Mouse (Mus musculus) neural tube, embryonic 12.5 days (tissue): ENCODE measurements at regions not wholly inside any gene's neighbourhood (a gene's known extent, or its start where the extent isn't known, plus 50 kb on each side); places are given as distances from the start of the nearest gene placed in this dataset.

ENCODE experiments used
- ATAC-seq: fragments of 200-750 bp; cut with Nextera tagmentation; 2 replicates; pipeline ENCODE4 v1.8.0; 2017; ENCODE audit warnings: low read depth, mild to moderate bottlenecking, moderate TSS enrichment, moderate library complexity; ENCODE audit not compliant: low FRiP score
- H3K27ac ChIP-seq: fragments of 300-500 bp; sonication (generic); 2 replicates; pipeline ENCODE4 v1.5.1; 2016
- H3K27me3 ChIP-seq: fragments of 300-500 bp; sonication (generic); replicated peaks from 2 replicates; pipeline ENCODE4 v1.6.1; 2016; ENCODE audit warnings: mild to moderate bottlenecking
- H3K36me3 ChIP-seq: fragments of 300-500 bp; sonication (generic); 2 replicates; pipeline ENCODE4 v1.6.1; 2016; ENCODE audit warnings: mild to moderate bottlenecking
- H3K4me1 ChIP-seq: fragments of 300-500 bp; sonication (generic); 2 replicates; pipeline ENCODE4 v1.6.1; 2016
- H3K4me2 ChIP-seq: fragments of 300-500 bp; sonication (generic); replicated peaks from 2 replicates; pipeline ENCODE4 v1.6.1; 2016; ENCODE audit warnings: mild to moderate bottlenecking
- H3K4me3 ChIP-seq: fragments of 300-500 bp; sonication (generic); 2 replicates; pipeline ENCODE4 v1.5.1; 2016
- H3K9ac ChIP-seq: fragments of 300-500 bp; sonication (generic); 2 replicates; pipeline ENCODE4 v1.6.1; 2016; ENCODE audit warnings: mild to moderate bottlenecking
- H3K9me3 ChIP-seq: fragments of 300-500 bp; sonication (generic); 2 replicates; pipeline ENCODE4 v1.6.1; 2016; ENCODE audit warnings: mild to moderate bottlenecking
- WGBS: fragments of 180-500 bp; shearing (Covaris S2); methylation state at CpG from one replicate; pipeline ENCODE4 v1.1.7; 2016; 5-methylcytosine and 5-hydroxymethylcytosine counted together

GRCm38 (mm10) chr5:41206462-41206861 lies 501.5 kb downstream of the Rab28 start:
- H3K9ac ChIP-seq: no peak overlapping the region
- H3K4me3 ChIP-seq: no peak overlapping the region
- 91% methylated on average over 3 of the region's 3 CpGs for WGBS
- H3K27ac ChIP-seq: no peak overlapping the region
- ATAC-seq: no peak
- H3K9me3 ChIP-seq: no peaks in the 10 kb centered on the region
- no peaks in the 10 kb centered on the region for H3K4me1 ChIP-seq
- H3K27me3 ChIP-seq: no peaks in the 10 kb centered on the region
- no peak overlapping the region for H3K4me2 ChIP-seq
- no peaks in the 10 kb centered on the region for H3K36me3 ChIP-seq

DNA sequence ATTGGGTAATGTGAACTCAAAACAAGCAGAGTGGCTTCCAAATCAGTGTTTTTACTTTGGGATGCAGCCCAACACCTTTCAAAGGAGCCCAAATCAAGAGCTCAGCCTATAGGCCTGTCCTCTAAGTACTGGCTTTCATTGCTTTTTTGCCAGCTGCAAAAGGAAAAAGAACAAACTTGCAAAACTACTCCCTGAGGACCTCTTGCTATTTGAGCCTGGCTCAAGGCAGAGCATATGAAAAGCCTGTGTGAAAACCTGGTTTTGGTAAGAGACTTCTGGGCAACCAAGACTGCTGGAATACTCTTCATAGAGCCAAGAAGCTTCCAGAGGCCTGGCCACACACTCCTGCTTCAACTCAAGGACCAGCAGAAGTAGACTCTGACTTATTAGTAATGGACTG lies 503.5 kb downstream of the Rab28 start:
- H3K36me3 ChIP-seq: no peaks in the 10 kb centered on the region
- H3K27me3 ChIP-seq: no peaks in the 10 kb centered on the region
- H3K9me3 ChIP-seq: no peaks in the 10 kb centered on the region
- H3K4me2 ChIP-seq: no peak overlapping the region
- H3K9ac ChIP-seq: no peak overlapping the region
- no peaks in the 10 kb centered on the region for H3K4me1 ChIP-seq
- no peak for ATAC-seq
- no peak overlapping the region for H3K27ac ChIP-seq
- no peak overlapping the region for H3K4me3 ChIP-seq

DNA sequence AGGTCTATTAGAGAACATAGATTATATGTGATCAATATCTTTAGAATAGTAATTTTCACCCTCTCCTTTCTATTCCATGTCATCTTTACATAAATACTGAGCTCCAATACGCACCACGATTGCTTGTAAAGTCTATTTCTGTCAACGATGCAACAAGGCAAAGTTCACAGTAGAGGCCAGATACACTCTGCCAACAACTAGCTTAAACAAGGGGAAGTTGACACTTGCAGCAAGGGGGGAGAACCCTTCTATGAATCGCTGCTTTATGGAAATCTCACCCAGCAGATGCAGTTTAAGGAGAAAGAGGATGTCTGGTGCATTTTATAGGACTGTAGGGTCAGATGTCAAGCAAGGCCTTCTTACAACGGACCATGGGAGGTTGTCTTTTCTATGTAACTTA lies 520.8 kb downstream of the Rab28 start:
- H3K9me3 ChIP-seq: no peaks in the 10 kb centered on the region
- no peaks in the 10 kb centered on the region for H3K36me3 ChIP-seq
- no peak overlapping the region for H3K4me3 ChIP-seq
- H3K4me2 ChIP-seq: no peak overlapping the region
- H3K27me3 ChIP-seq: no peaks in the 10 kb centered on the region
- no peaks in the 10 kb centered on the region for H3K4me1 ChIP-seq
- no peak overlapping the region for H3K9ac ChIP-seq
- no peak for ATAC-seq
- 71% methylated on average over 5 of the region's 5 CpGs for WGBS
- H3K27ac ChIP-seq: no peak overlapping the region

DNA sequence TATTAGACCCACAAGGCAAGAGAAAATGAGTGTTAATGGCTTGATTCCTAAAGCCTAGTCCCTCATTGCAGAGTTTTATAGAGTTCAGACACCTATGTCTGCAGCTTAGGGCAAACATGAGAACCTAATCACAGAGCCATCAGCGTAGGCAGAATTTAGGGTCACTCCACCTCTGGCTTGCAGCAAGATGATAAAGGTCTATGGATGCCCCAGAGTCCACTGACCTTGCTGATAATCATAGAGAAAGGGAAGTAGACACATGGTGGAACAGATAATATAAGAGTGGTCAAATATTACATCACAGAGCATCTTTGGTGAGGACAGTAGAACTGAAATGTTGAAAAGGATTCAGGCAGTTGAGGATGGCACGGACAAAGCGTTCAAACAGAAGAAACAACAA lies 530.7 kb downstream of the Rab28 start:
- Histone ChIP-seq H3K36me3 (no peaks in the 10 kb centered on the region), H3K27ac (no peak overlapping the region), H3K9me3 (no peaks in the 10 kb centered on the region), H3K4me2 (no peak overlapping the region), H3K27me3 (no peaks in the 10 kb centered on the region), H3K9ac (no peak overlapping the region), H3K4me3 (no peak overlapping the region), H3K4me1 (no peaks in the 10 kb centered on the region)
- no peak for ATAC-seq
- 93% methylated on average over 3 of the region's 3 CpGs for WGBS

DNA sequence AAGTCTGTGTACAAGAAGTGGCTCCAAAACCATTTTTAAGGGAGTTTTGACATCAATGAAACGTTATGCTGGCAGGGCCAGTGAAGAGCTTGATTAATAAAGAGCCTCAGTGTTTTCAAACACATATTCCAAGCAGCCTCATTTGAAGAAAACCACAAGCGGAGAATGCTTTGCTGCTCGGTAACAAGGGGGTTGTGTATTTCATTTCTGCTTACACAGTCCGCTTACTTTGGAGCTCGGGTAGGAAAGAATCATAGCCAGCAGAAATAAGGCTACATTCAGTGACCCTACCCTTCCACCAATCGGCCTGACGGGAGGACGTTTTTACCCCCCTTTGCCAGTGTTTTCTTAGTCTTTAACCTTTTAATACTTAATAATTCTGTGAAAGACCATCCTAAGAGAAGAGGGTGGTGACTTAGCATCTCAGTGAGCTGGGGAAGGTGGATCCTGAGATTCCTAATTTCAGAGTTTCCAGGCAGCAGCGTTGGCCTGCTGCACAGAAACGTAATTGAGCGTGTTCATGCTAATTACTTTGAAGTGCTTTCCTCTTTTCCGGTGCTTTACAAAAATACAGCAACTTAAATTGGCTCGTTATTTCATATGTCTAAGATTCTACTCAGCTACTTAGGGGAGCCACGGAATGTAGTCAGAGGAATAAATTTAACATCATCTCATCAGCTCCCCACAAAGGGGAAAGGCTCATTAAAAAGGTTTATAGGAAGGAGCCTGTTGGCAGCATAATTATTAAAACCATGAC lies 541.9 kb downstream of the Rab28 start:
- Histone ChIP-seq H3K4me1 (no peaks in the 10 kb centered on the region), H3K9ac (no peak overlapping the region)
- no peak for ATAC-seq

DNA sequence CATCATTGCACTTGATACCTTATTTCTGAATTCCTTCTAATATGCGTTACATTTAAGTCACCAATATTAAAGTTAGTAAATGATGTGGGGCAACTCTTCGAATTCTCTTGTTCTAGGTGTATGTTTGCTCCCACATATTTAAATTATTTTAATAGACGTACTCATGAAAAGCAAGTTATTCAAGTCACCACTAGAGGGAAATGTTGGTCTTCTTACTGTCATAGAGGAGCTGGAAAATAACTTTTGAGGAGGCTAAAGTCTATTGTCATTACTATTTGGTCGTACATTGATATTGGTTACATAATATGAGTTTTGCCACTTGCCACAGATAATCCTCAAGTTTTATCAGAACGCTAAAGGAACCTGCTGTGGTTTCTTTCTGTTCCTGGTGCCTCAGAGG lies 582.9 kb downstream of the Rab28 start:
- Histone ChIP-seq H3K9me3 (no peaks in the 10 kb centered on the region), H3K4me1 (no peaks in the 10 kb centered on the region), H3K4me2 (no peak overlapping the region), H3K36me3 (no peaks in the 10 kb centered on the region), H3K4me3 (no peak overlapping the region), H3K27ac (no peak overlapping the region), H3K27me3 (no peaks in the 10 kb centered on the region), H3K9ac (no peak overlapping the region)
- ATAC-seq: no peak
- 34% methylated on average over 5 of the region's 5 CpGs for WGBS

More for the DNA sequence above, 541.9 kb downstream of the Rab28 start:
- Histone ChIP-seq H3K27ac (no peak overlapping the region), H3K4me2 (no peak overlapping the region), H3K36me3 (no peaks in the 10 kb centered on the region), H3K9me3 (no peaks in the 10 kb centered on the region), H3K27me3 (no peaks in the 10 kb centered on the region), H3K4me3 (no peak overlapping the region)
- WGBS: 81% methylated on average over 14 of the region's 14 CpGs

DNA sequence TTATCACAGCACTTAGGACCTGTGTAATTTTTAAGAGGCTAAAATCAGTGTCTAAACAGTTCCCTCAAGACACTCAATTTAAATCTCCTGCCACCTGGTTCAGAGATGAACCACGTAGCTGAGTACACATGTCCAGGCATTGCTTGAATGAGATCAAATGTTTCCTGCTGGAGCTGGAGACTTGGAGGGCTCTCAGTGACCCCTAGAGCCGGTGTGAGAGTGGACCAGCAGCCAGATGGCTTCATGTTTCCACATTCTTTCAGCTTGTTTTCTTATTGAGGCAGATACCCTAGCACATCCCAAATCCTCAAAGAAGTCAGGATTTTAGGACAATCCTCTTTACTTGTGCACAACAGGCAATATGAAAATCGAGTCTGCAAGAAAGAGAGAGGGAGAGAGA lies 590.3 kb downstream of the Rab28 start:
- H3K4me3 ChIP-seq: no peak overlapping the region
- H3K4me2 ChIP-seq: no peak overlapping the region
- H3K9ac ChIP-seq: no peak overlapping the region
- no peaks in the 10 kb centered on the region for H3K4me1 ChIP-seq
- H3K27me3 ChIP-seq: no peaks in the 10 kb centered on the region
- H3K27ac ChIP-seq: no peak overlapping the region
- no peaks in the 10 kb centered on the region for H3K36me3 ChIP-seq
- H3K9me3 ChIP-seq: no peaks in the 10 kb centered on the region
- ATAC-seq: no peak
- WGBS: 59% methylated on average over 3 of the region's 3 CpGs

- Histone ChIP-seq H3K36me3 (no peaks in the 10 kb centered on the region), H3K4me1 (no peaks in the 10 kb centered on the region), H3K27me3 (no peaks in the 10 kb centered on the region), H3K9me3 (no peaks in the 10 kb centered on the region), H3K27ac (no peak overlapping the region), H3K4me2 (no peak overlapping the region), H3K4me3 (no peak overlapping the region), H3K9ac (no peak overlapping the region)
- no peak for ATAC-seq
- 55% methylated on average over 5 of the region's 5 CpGs for WGBS
Measured at GRCm38 (mm10) chr5:41087773-41088172, 620.2 kb downstream of the Rab28 start.

- H3K27ac ChIP-seq: no peak overlapping the region
- H3K27me3 ChIP-seq: no peaks in the 10 kb centered on the region
- H3K4me3 ChIP-seq: no peak overlapping the region
- H3K4me1 ChIP-seq: no peaks in the 10 kb centered on the region
- WGBS: 80% methylated on average over 2 of the region's 2 CpGs
- H3K4me2 ChIP-seq: no peak overlapping the region
- no peak for ATAC-seq
- H3K36me3 ChIP-seq: no peaks in the 10 kb centered on the region
- no peaks in the 10 kb centered on the region for H3K9me3 ChIP-seq
- no peak overlapping the region for H3K9ac ChIP-seq
Measured at GRCm38 (mm10) chr5:41076412-41076811, 631.5 kb downstream of the Rab28 start.

- no peak for ATAC-seq
Measured at GRCm38 (mm10) chr5:41061646-41062045, 646.3 kb downstream of the Rab28 start.

DNA sequence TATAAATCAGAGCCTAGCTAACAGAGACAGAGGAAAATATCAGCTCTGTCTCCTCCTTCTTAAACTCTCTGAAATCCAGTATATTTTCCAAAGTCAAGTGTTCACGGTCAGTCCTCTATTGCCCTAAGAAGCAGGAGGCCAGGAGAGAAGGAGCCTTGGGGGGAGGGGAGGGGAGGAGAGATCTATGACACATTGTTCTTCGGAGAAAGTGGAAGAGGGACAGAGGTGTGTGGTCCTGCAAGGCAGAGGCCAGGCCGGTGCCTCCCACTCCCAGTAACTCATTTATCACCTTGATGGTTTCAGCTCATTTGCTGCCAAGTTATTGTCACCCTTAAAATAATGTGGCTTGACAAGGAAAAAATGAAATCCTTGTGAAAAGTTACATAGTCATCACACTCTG lies 646.7 kb downstream of the Rab28 start:
- 46% methylated on average over 3 of the region's 3 CpGs for WGBS
- ATAC-seq: no peak
- H3K36me3 ChIP-seq: no peaks in the 10 kb centered on the region

More at GRCm38 (mm10) chr5:41061646-41062045, 646.3 kb downstream of the Rab28 start:
- WGBS: 81% methylated on average over 9 of the region's 9 CpGs
- Histone ChIP-seq H3K4me3 (no peak overlapping the region), H3K27me3 (no peaks in the 10 kb centered on the region), H3K36me3 (no peaks in the 10 kb centered on the region), H3K27ac (no peak overlapping the region), H3K4me1 (no peaks in the 10 kb centered on the region), H3K9ac (no peak overlapping the region), H3K4me2 (no peak overlapping the region), H3K9me3 (no peaks in the 10 kb centered on the region)

DNA sequence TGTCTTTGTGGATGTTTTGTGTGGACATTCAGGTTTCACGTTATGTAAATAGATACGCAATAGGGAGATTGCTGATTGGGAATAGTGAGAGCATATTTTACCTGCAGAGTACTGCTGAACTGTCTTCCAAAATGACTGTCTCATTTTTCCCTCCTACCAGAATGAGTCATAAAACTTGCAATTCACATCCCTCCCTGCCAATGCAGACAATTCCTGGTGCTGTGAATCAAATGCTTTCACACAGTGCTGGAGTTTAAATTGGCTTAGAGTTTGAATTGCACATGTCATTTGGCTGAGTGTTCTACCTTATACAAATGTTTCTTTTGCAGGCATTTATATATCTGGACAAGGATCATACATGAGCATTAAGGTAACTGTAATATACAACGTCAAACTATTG lies 649.9 kb downstream of the Rab28 start:
- Histone ChIP-seq H3K4me3 (no peak overlapping the region), H3K9me3 (no peaks in the 10 kb centered on the region), H3K4me2 (no peak overlapping the region), H3K9ac (no peak overlapping the region), H3K27ac (no peak overlapping the region), H3K4me1 (no peaks in the 10 kb centered on the region), H3K36me3 (no peaks in the 10 kb centered on the region), H3K27me3 (no peaks in the 10 kb centered on the region)
- 89% methylated on average over 3 of the region's 3 CpGs for WGBS
- no peak for ATAC-seq

More for the DNA sequence above, 646.7 kb downstream of the Rab28 start:
- Histone ChIP-seq H3K27ac (no peak overlapping the region), H3K4me2 (no peak overlapping the region), H3K9ac (no peak overlapping the region), H3K4me3 (no peak overlapping the region), H3K9me3 (no peaks in the 10 kb centered on the region), H3K27me3 (no peaks in the 10 kb centered on the region), H3K4me1 (no peaks in the 10 kb centered on the region)

DNA sequence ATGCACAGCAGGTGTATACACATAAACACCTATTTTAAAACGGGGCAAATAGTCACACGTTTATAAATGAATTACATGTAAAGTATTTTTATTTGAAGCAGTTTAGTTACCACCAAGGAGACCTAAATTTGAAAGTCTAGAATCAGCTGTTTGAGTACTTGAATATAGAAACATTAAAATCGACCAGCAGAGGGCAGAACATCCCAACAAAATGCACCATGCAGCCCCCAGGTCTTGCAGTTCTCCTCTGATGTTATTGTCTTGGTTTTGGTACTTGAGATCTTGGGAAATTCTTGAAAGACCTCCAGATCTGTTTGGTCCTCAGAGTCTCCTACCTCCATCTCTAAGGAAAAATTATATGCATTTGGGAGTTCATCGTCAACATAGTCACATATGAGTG lies 656.0 kb downstream of the Rab28 start:
- no peaks in the 10 kb centered on the region for H3K36me3 ChIP-seq
- H3K27me3 ChIP-seq: no peaks in the 10 kb centered on the region
- H3K4me3 ChIP-seq: no peak overlapping the region
- H3K9ac ChIP-seq: no peak overlapping the region
- H3K4me2 ChIP-seq: no peak overlapping the region
- WGBS: 32% methylated on average over 4 of the region's 4 CpGs
- no peaks in the 10 kb centered on the region for H3K4me1 ChIP-seq
- no peaks in the 10 kb centered on the region for H3K9me3 ChIP-seq
- ATAC-seq: no peak
- H3K27ac ChIP-seq: no peak overlapping the region
